Mouse (Mus musculus): ENCODE measurements around the gene Kcnc1.
A peak's percentile ranks its signal among the peaks of the same experiment; 100 is the strongest.

Gene Kcnc1

GRCm38 (mm10) chr7:46395571-46395970 is 726 bp upstream of the Kcnc1 start:
- peak; percentile 39 for DNase-seq

DNA sequence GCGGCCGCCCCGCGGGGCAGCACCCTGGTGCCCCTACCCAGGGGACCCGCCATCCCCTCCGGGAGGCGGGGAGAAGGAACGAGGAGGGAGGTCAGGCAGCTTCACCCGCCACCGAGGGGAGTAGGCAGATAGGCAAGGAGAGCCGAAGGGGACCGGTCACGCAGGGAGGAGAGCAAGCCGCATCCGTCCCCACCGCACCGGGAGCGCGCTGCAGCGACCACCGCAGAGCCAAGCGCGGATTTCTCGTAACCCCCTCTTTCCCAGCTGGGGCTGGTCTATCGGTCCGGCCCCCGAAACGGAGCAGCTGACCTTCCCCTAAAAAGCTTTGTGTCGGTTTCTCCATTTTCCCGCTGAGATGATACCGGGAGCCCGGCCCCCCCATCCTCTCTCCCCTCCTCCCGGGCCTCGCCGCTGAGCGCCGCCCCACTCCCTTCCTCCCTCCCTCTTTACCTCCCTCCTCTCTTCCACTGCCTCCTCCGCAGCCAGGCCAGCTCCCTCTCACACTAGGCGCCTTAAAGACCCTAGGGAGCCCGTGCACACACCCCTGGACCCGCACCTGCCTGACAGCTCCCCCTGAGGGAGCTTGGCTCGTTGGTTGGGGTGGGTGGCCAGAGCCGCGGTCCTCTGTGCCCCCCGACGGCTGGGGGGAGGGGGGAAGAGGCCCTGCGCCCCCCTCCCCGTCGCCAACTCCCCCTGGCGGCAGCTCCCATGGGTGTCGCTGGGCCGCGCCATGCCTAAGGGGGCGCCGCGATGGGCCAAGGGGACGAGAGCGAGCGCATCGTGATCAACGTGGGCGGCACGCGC is 833 bp downstream of the Kcnc1 start:
- DNase-seq: peak; percentile 79

DNA sequence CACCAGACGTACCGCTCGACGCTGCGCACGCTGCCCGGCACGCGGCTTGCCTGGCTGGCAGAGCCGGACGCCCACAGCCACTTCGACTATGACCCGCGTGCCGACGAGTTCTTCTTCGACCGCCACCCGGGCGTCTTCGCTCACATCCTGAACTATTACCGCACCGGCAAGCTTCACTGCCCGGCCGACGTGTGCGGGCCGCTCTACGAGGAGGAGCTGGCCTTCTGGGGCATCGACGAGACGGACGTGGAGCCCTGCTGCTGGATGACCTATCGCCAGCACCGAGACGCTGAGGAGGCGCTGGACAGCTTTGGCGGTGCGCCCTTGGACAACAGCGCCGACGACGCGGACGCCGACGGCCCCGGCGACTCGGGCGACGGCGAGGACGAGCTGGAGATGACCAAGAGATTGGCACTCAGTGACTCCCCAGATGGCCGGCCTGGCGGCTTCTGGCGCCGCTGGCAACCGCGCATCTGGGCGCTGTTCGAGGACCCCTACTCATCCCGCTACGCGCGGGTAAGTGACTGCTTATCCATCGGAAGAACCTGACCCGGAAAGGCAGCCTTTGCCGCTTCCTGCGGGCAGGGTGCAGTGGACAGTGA is 1.5 kb downstream of the Kcnc1 start:
- DNase-seq: peak; percentile 71

DNA sequence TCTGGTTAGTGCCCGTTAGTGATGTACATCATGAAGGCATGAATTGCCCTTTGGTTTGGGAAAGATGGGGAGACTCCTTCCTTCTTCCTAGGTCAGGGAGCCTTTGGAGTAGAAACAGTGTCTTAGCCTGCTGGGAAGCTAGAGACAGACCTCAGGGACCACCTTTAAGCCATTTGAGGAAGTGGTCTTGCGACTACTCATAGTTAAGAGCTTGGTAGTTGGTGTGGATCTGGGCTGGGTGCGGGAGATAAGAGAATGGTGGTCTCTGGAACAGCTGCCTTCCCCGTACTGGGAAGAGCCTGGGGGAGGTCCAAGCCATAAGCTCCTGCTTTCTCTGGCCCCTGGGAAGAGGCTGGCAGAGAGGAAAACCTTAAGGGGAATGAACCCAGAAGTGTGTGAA is 2.3 kb downstream of the Kcnc1 start:
- peak; percentile 47 for DNase-seq

DNA sequence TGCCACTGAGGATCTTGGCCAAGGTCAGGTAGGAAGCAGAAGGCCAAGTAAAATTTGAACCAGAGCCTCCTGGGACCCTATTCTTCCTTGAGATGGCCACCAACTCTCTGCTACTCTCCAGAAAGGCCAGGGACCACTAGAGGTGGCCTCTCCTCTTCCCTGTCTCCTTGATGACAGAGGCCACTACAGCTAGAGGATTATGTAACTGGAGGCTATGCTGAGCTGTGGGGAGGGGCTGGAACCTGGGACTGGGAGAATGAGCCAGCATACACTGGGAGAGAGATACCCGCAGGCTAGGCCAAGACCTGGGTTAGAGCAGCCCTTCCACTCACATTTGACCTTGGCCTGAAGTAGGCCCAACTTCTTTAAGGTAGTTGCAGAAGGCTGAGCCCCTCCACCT is 3.4 kb downstream of the Kcnc1 start:
- peak; percentile 64 for DNase-seq

- DNase-seq: peak; percentile 54
Measured at GRCm38 (mm10) chr7:46400346-46400745, 4.0 kb downstream of the Kcnc1 start.

- peak; percentile 62 for DNase-seq
Measured at GRCm38 (mm10) chr7:46401371-46402180, 5.3 kb downstream of the Kcnc1 start.

DNA sequence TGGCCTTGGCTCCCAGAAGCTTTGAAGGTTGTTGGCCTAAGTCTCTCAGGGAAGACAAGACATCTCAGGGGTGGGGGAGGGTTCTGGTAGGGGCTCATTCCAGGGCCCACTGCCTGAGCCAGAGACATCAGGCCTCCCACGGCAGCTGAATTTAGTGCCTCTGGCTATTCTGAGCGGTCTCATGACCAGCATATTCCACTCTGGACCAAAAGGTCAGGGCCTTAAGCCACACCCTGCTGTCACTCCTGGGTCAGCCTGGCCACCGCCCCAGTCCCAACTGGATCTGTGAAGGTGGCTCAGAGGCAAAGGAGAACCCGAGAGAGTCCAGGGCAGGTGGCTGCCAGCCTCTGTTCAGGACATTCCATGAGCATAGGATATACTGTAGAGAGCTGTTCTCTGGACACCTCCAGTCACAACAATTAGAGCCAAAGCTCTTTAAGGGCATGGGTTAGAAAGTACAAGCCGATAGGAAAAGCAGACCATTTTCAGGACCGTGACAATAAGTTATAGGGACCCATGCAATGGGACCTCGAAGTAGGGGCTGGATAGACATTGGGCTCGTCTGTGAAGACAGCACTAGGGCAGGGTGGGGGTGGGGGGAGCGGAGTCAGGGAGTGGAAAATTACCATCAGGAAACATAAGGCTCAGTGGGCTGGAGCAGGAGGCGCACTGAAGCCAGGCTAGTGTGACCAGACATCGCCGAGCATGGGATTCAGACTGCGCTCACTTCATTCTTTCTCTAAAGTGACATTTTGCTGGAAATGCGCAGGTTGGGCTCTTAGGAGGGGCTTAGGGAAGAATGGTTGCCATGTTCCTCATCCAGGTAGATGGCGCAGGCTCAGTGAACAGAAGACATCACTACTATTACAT is 7.6 kb downstream of the Kcnc1 start:
- DNase-seq: peak; percentile 61

DNA sequence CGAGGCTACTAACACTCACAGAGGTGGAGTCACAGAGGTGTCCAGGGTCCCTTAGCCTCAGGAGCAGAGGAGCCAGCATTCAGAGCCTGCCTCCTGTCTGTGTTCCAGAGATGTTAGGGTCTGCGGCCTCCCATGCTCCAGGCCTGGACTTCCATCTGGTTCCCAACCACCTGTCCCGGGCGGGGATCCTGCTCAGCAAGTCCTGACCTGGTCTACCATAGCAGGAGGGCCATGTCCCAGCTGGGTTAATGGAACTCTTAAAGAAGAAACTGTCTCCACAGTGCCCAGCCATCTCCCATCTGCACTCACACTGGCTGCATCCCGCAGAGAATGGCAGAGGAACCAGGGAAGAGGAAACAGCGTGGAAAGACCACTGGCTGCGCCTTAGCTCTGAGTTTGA is 8.5 kb downstream of the Kcnc1 start:
- peak; percentile 54 for DNase-seq

GRCm38 (mm10) chr7:46408606-46409005 is 12.3 kb downstream of the Kcnc1 start:
- no peak for DNase-seq

DNA sequence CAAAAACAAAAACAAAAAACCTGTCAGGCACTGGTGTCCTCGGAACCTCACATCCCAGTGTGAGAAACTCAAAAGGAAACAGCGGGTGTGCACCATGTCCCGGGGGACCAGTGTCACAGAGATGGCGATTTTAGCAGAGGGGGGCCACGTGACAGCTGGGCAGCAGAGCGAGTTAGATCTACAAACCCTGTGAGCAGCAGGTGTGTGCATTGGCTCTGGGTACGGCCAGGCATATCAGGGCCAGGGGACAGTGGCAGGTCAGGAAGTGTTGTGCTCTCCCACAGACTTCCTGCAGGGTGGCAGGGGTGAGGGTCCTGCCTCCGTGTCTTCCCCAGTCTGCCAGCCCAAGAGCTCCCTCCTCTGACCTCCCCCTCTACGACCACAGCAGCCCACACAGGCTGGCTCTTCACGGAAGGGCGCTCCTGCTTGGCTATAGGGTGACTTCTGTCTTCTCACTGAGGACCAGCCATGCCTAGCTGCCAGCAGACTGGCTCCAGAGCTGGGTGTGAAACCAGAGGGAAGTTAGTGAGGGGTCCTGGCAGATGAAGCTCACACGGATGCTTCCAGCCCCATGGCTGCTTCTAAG is 13.0 kb downstream of the Kcnc1 start:
- no peak for DNase-seq

DNA sequence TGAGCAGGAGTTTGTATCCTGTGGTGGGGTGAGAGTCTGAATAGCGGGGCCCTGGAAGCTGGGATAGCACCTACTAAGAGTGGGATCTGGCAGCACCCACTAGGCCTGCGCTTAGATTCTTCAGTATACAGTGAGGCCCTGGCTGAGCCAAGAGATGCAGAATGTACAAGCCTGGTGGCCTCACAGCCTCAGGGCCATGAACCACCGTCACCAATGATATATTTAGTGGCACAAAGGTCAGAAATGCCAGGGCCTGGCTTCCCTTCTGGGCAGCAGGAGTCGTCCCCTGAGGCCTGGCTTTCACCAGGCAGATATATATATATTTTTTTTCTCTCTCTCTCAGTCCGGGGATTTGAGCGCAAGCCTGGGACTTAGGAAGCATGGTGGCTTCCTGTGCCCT is 14.4 kb downstream of the Kcnc1 start:
- DNase-seq: no peak

- DNase-seq: no peak
Measured at GRCm38 (mm10) chr7:46412823-46413222, 16.5 kb downstream of the Kcnc1 start.

DNA sequence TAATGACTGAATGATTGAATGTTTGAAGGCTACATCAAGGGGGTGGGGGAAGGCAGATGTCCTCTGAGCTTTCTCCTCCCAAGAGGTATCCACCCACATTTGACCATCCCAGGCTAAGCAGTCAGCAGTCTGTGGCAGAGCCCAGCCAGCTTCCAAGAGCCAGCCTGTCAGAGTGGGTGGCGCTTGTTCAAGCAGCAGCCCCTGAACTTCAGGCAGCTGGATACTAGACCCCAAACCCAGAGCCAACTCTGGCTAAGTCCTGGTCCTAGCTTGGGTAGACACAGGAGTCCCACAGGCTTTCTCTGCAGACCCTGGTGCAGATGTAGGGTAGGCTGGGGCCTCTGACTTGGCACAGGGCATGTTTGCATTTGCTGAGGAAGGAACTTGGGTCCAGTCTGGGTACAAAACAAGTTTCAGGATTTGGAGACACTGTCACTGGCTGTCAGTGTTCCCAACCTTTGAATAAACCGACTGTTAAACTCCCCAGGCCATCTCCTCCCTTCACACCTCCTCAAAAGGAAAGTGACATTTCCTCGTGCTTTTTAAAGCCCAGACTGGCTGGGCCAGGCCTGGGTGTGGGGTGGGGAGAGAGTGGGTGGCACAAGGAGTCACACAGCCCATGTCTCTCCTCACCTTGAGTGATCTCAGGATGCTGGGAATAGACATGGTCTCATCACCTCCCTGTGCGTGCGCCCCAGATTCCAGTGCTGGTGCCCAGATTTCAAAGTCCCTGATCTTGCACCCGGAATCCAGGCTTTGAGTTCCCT is 17.8 kb downstream of the Kcnc1 start:
- no peak for DNase-seq

- DNase-seq: peak; percentile 77
Measured at GRCm38 (mm10) chr7:46415818-46416425, 19.6 kb downstream of the Kcnc1 start.

DNA sequence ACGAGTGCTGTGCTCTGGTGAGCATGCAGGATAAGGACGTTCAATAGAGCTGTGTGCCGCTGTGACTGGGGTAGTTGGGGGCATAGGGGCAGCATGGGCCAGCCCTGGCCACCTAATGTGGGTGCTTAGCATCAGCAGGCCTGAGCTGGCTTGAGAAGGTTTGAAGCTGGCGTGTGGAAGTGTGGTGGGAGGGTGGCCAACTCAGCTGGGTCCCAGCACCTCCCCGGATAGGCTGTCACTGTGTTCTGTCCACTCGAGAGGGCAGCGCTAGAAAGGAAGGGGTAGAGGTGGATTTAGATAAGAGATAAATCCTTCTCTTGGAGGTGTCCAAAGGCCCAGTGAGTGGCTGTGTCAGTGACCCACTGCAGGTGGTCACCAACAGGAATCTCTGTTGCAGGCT is 21.2 kb downstream of the Kcnc1 start:
- DNase-seq: no peak

- peak; percentile 73 for DNase-seq
Measured at GRCm38 (mm10) chr7:46418102-46418622, 21.9 kb downstream of the Kcnc1 start.

- DNase-seq: peak; percentile 78
Measured at GRCm38 (mm10) chr7:46421535-46421934, 25.2 kb downstream of the Kcnc1 start.

DNA sequence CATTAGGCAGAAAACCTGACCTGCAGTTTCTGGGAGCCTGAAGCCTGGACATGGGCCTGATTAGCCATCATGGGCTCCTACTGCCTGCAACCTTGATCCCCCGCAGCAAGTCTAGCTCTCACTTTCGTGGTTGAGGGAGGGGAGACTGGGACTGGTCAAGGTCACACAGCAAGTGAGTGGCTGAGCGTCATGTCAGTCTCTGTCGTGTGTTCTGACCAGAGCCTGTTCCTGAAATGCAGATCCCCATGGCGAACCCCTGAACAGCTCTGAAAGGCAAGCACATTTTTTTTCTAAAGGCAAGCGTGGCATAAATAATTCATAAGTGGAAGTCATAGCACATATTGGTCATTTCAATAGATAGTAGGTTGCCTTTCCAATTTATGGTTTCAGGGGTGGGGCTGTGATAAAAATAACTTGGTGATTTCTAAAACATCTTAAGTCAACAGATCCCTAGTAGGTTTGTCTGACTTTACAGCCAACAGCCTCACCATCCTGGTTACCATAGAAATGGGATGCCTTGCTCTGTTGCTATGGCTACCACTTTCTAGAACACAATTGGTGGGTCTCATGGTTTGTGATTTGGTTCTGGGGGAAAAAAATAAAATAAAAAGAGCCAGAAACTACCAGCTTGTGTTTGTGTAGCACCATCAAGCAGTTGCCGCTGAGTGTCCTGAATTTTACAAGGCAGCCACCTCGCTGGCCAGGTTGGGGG is 25.9 kb downstream of the Kcnc1 start:
- DNase-seq: no peak

DNA sequence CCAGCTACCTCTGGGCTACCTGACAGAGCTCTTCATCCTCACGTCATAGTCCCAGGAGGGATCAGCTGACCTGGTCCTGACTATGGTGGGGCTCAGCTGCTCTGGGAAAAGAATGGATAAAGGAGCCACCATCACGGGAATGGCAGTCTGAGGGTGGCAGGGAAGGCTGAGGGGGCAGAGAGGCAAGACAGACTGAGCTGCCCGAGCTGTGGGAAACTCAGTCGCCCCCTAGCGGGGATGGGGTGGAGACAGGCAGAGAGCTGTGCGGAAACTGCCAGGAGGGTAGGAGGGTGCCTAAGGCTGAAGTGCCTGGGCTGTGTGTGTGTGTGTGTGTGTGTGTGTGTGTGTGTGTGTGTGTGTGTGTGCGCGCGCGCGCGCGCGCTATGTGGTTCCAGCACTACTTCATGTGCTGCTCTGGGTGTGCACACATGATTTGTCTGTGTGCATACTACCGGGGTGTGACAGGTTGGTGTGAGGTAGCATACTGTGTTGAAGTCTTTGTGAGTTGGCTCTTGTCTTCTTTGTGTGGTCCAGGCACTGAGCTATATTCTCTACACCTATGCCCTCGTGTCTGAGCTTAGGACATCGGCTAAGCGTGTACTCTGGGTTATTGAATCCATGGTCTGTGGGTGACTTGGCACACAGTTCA is 26.6 kb downstream of the Kcnc1 start:
- peak; percentile 85 for DNase-seq
